Mouse (Mus musculus): ENCODE measurements at regions not wholly inside any gene's neighbourhood (a gene's known extent, or its start where the extent isn't known, plus 50 kb on each side); places are given as distances from the start of the nearest gene placed in this dataset.

DNA sequence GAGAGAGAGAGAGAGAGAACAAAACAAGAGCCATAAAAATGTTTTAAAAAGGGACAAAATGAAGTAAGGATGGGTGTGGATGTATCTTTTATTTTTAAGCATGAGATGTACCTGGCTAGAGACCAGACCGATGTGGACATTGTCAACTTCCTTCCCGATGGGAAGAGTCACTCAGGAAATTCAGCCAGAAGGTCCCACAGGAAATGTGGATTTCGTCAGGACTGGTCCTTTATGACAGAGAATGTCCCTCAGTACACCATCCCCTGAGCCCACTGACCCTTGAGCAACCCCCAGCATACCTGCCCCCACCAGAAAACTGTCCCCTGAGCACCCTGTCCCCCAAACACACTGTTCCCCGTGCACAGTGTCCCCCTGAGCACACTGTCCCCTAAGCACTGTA lies 317.2 kb upstream of the Maf start:
- TF ChIP-seq CTCF (IDR thresholded peaks at IDR 0.05; ENCODE audit: control insufficient read depth, insufficient read depth, insufficient replicate concordance, low read depth, low read length) (no peak), POLR2A (IDR thresholded peaks at IDR 0.05; ENCODE audit: control insufficient read depth, low read depth, low read length) (no peak)
